Mouse (Mus musculus) liver, embryonic 11.5 days (tissue): ENCODE data around the gene Atp8a2. TPM values are rescaled to one million over a fixed set of nuclear protein-coding genes. Genes with fewer than 3 reads are reported as not detected.
"Not testable (repeated sequence)": the region's sequence is repeated elsewhere in the genome, so short reads cannot be mapped to it uniquely, and the experiment has no call there.

Source experiments
- ATAC-seq: fragments of 200-750 bp; cut with Nextera tagmentation; replicated peaks from 2 replicates; pipeline ENCODE4 v1.8.0; 2017; ENCODE audit warnings: moderate number of reproducible peaks, mild to moderate bottlenecking, moderate TSS enrichment, moderate library complexity; ENCODE audit not compliant: low FRiP score
- DNase-seq: peaks from one replicate; pipeline ENCODE4 v3.0.0-alpha.2; 2017; ENCODE audit warnings: low spot score
- H3K27ac ChIP-seq: fragments of 300-500 bp; sonication (generic); 2 replicates; pipeline ENCODE4 v1.5.1; 2014; ENCODE audit warnings: mild to moderate bottlenecking, low read depth, low read length, control low read depth
- H3K27me3 ChIP-seq: fragments of 300-500 bp; sonication (generic); replicated peaks from 2 replicates; pipeline ENCODE4 v1.6.1; 2014; ENCODE audit warnings: low read length, mixed read lengths; ENCODE audit not compliant: control insufficient read depth, insufficient read depth
- H3K36me3 ChIP-seq: fragments of 300-500 bp; sonication (generic); 2 replicates; pipeline ENCODE4 v1.6.1; 2014; ENCODE audit warnings: mild to moderate bottlenecking, low read length, moderate library complexity, mixed read lengths; ENCODE audit not compliant: control insufficient read depth, insufficient read depth
- H3K4me1 ChIP-seq: fragments of 300-500 bp; sonication (generic); replicated peaks from 2 replicates; pipeline ENCODE4 v1.6.1; 2014; ENCODE audit warnings: low read length, mixed read lengths; ENCODE audit not compliant: control insufficient read depth, insufficient read depth
- H3K4me2 ChIP-seq: fragments of 300-500 bp; sonication (generic); 2 replicates; pipeline ENCODE4 v1.6.1; 2014; ENCODE audit warnings: mild to moderate bottlenecking, control low read depth, moderate library complexity
- H3K4me3 ChIP-seq: fragments of 300-500 bp; sonication (generic); 2 replicates; pipeline ENCODE4 v1.5.1; 2014; ENCODE audit warnings: low read depth, low read length, control low read depth
- H3K9ac ChIP-seq: fragments of 300-500 bp; sonication (generic); 2 replicates; pipeline ENCODE4 v1.6.1; 2014; ENCODE audit warnings: low read depth, low read length, control low read depth
- H3K9me3 ChIP-seq: fragments of 300-500 bp; sonication (generic); 2 replicates; pipeline ENCODE4 v1.6.1; 2016; ENCODE audit warnings: low read length, inconsistent platforms, mixed read lengths; ENCODE audit not compliant: control insufficient read depth
- WGBS: fragments of 180-500 bp; shearing (Covaris S2); extraction: QIAGEN DNeasy Blood & Tissue Kit; methylation state at CpG from one replicate; pipeline ENCODE4 v1.1.7; 2014; 5-methylcytosine and 5-hydroxymethylcytosine counted together
- polyA plus RNA-seq: library from polyadenylated mRNA; unstranded; fragments of >200 nt; fragmentation: Nextera tagmentation; extraction: Ambion mirVana; gene quantifications from 2 replicates; pipeline ENCODE4 v1.2.1, GENCODE M21; 2014

Atp8a2 gene
- polyA plus RNA-seq, 1 experiment from 2014 or later, result 2.2 TPM

- DNase-seq, result no peak
Measured at GRCm38 (mm10) chr14:59820115-59820419, 376.9 kb downstream of the Atp8a2 start.

GRCm38 (mm10) chr14:59819215-59820114, 377.5 kb downstream of the Atp8a2 start:
- ATAC-seq (no peak), DNase-seq (no peak)
- WGBS, result 66% methylated on average over 5 of the region's 5 CpGs
- Histone ChIP-seq H3K36me3 (no peaks in the 10 kb centered on the region), H3K27me3 (no peaks in the 10 kb centered on the region), H3K4me3 (no peak overlapping the region), H3K4me1 (no peaks in the 10 kb centered on the region), H3K9ac (no peak overlapping the region), H3K4me2 (no peak overlapping the region), H3K9me3 (no peaks in the 10 kb centered on the region), H3K27ac (no peak overlapping the region)

More at GRCm38 (mm10) chr14:59820115-59820419, 376.9 kb downstream of the Atp8a2 start:
- Histone ChIP-seq H3K4me3 (no peak overlapping the region), H3K9me3 (no peaks in the 10 kb centered on the region), H3K4me2 (no peak overlapping the region), H3K9ac (no peak overlapping the region), H3K4me1 (no peaks in the 10 kb centered on the region), H3K27ac (no peak overlapping the region), H3K36me3 (no peaks in the 10 kb centered on the region), H3K27me3 (no peaks in the 10 kb centered on the region)
- no peak for ATAC-seq
- 58% methylated on average over 3 of the region's 3 CpGs for WGBS

- H3K9me3 ChIP-seq, DNase-seq, H3K27me3 ChIP-seq, H3K9ac ChIP-seq, H3K4me1 ChIP-seq, ATAC-seq, H3K4me3 ChIP-seq, H3K4me2 ChIP-seq, H3K36me3 ChIP-seq, H3K27ac ChIP-seq: not testable (repeated sequence)
- WGBS, result 91% methylated on average over 2 of the region's 2 CpGs
Measured at GRCm38 (mm10) chr14:59810316-59810715, 386.7 kb downstream of the Atp8a2 start.

- Histone ChIP-seq H3K9me3 (no peaks in the 10 kb centered on the region), H3K9ac (no peak overlapping the region), H3K36me3 (no peaks in the 10 kb centered on the region), H3K4me2 (no peak overlapping the region), H3K4me1 (no peaks in the 10 kb centered on the region), H3K27ac (no peak overlapping the region), H3K27me3 (no peaks in the 10 kb centered on the region), H3K4me3 (no peak overlapping the region)
- ATAC-seq, result no peak
- DNase-seq, result no peak
- WGBS, result 82% methylated on average over 4 of the region's 4 CpGs
Measured at GRCm38 (mm10) chr14:59809790-59810189, 387.2 kb downstream of the Atp8a2 start.

- no peak overlapping the region for H3K4me2 ChIP-seq
- no peaks in the 10 kb centered on the region for H3K36me3 ChIP-seq
- no peak overlapping the region for H3K9ac ChIP-seq
- ATAC-seq (no peak), DNase-seq (no peak)
- 69% methylated on average over 7 of the region's 7 CpGs for WGBS
- H3K27ac ChIP-seq, result no peak overlapping the region
- no peak overlapping the region for H3K4me3 ChIP-seq
- H3K9me3 ChIP-seq, result no peaks in the 10 kb centered on the region
- no peaks in the 10 kb centered on the region for H3K27me3 ChIP-seq
- H3K4me1 ChIP-seq, result no peaks in the 10 kb centered on the region
Measured at GRCm38 (mm10) chr14:59807528-59808300, 389.3 kb downstream of the Atp8a2 start.

GRCm38 (mm10) chr14:59806910-59807309, 390.1 kb downstream of the Atp8a2 start:
- WGBS, result 53% methylated on average over 4 of the region's 4 CpGs
- Histone ChIP-seq H3K9ac (no peak overlapping the region), H3K27me3 (no peaks in the 10 kb centered on the region), H3K27ac (no peak overlapping the region), H3K4me2 (no peak overlapping the region), H3K4me1 (no peaks in the 10 kb centered on the region), H3K4me3 (no peak overlapping the region), H3K9me3 (no peaks in the 10 kb centered on the region), H3K36me3 (no peaks in the 10 kb centered on the region)
- no peak for ATAC-seq
- no peak for DNase-seq

GRCm38 (mm10) chr14:59806159-59806558, 390.8 kb downstream of the Atp8a2 start:
- Histone ChIP-seq H3K4me2 (no peak overlapping the region), H3K4me3 (no peak overlapping the region)
- 49% methylated on average over 4 of the region's 4 CpGs for WGBS

GRCm38 (mm10) chr14:59805683-59806082, 391.3 kb downstream of the Atp8a2 start:
- no peaks in the 10 kb centered on the region for H3K4me1 ChIP-seq
- WGBS, result 68% methylated on average over 7 of the region's 7 CpGs
- no peak overlapping the region for H3K9ac ChIP-seq
- no peaks in the 10 kb centered on the region for H3K9me3 ChIP-seq
- no peak for ATAC-seq
- H3K36me3 ChIP-seq, result no peaks in the 10 kb centered on the region
- DNase-seq, result no peak
- H3K27me3 ChIP-seq, result no peaks in the 10 kb centered on the region
- no peak overlapping the region for H3K4me3 ChIP-seq
- H3K27ac ChIP-seq, result no peak overlapping the region
- no peak overlapping the region for H3K4me2 ChIP-seq

More at GRCm38 (mm10) chr14:59806159-59806558, 390.8 kb downstream of the Atp8a2 start:
- H3K4me1 ChIP-seq, result no peaks in the 10 kb centered on the region
- no peak for ATAC-seq
- no peak overlapping the region for H3K27ac ChIP-seq
- no peaks in the 10 kb centered on the region for H3K36me3 ChIP-seq
- H3K27me3 ChIP-seq, result no peaks in the 10 kb centered on the region
- H3K9me3 ChIP-seq, result no peaks in the 10 kb centered on the region
- no peak overlapping the region for H3K9ac ChIP-seq
- no peak for DNase-seq
